In the genomic region with DNA sequence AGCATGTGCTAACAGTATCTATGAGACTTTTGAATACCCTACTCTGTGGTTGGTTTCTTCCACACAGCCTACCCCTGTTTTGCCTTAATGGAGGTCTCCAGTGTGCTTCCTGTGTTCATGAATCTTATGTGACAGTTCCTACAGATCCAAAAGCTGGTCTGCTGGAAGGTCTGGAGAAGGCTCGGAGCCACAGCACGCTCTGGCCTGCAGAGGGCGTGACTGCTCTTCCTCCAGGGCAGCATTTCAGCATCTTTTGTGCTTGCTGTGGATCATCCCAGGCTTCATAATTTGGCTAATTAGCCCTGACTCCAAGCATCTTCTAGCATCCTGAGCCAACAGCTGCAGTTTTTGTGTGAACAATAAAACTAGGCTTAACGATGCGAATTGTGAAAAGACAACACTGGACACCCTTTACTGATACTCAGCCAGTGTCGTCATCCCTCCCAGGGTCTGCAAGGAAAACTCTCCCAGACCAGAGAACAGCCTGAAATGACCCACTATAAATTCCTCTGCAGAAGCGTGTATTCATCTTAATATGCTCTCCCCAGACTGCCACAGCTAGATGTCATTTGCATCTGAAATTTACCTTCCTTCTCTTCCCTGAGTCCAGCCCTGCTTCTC, we compare ENCODE assay signal across 11 mouse cellular contexts. TPM values are rescaled to one million over a fixed set of nuclear protein-coding genes. Genes with fewer than 3 reads are reported as not detected.
DNase-seq lines count a peak whose midpoint lies in the region; ATAC-seq and TF ChIP-seq lines count a peak whose summit lies in the region.
"Had no signal": no experiment of that assay in that cellular context is flagged by ENCODE, and none has a peak within 500 bp of the region (broad histone marks: within the 10 kb centered on the region; RNA-seq: fewer than 3 reads in every experiment).

No protein-coding gene starts in this region.

- no peaks in the 10 kb centered on the region for H3K27me3 ChIP-seq in lung, embryonic 14.5 days (ENCODE audit: insufficient read depth, low read length)
- H3K27me3 ChIP-seq in forebrain, embryonic 16.5 days (replicated peaks; ENCODE audit: control insufficient read depth, insufficient read depth, low read length), result no peaks in the 10 kb centered on the region
- H3K27me3 ChIP-seq: liver, embryonic 15.5 days; Patski had no signal

- no peak for ATAC-seq in lung, embryonic 14.5 days (ENCODE audit: insufficient read depth)
- ATAC-seq in forebrain, embryonic 16.5 days, result peak; percentile 49
- ATAC-seq: Patski had no signal

- H3K4me1 ChIP-seq in lung, embryonic 14.5 days (ENCODE audit: insufficient read depth), result no peaks in the 10 kb centered on the region
- no peaks in the 10 kb centered on the region for H3K4me1 ChIP-seq in lung, adult 2 months (ENCODE audit: control insufficient read depth, insufficient read depth, low read length)
- peaks cover 12% of the 10 kb centered on the region for H3K4me1 ChIP-seq in forebrain, embryonic 16.5 days (replicated peaks; ENCODE audit: control insufficient read depth, insufficient read depth, low read length)
- H3K4me1 ChIP-seq: liver, embryonic 15.5 days had no signal

- no peak overlapping the region for H3K4me2 ChIP-seq in lung, embryonic 14.5 days
- no peak overlapping the region for H3K4me2 ChIP-seq in forebrain, embryonic 16.5 days (ENCODE audit: low read length)
- H3K4me2 ChIP-seq: liver, embryonic 15.5 days had no signal

- TF ChIP-seq CTCF in lung, embryonic 14.5 days (IDR thresholded peaks at IDR 0.05; ENCODE audit: low read depth), result 0 out of 2 replicates have a peak, but pooled peaks have one; percentile 20
- no peak for TF ChIP-seq CTCF in lung, adult 2 months (IDR thresholded peaks at IDR 0.05; ENCODE audit: insufficient read depth, low read length)

- H3K27ac ChIP-seq in lung, embryonic 14.5 days (ENCODE audit: low read depth), result no peak overlapping the region
- H3K27ac ChIP-seq in forebrain, embryonic 16.5 days (ENCODE audit: low read length), result peak overlapping the region; percentile 53
- H3K27ac ChIP-seq: liver, embryonic 15.5 days had no signal

- 68% methylated on average over 7 of the region's 7 CpGs for WGBS in lung, embryonic 14.5 days
- 67% methylated on average over 7 of the region's 7 CpGs for WGBS in lung, adult 2 months
- 22% methylated on average over 7 of the region's 7 CpGs for WGBS in forebrain, embryonic 16.5 days

- no peak overlapping the region for H3K9ac ChIP-seq in lung, embryonic 14.5 days
- 0 out of 2 replicates have a peak overlapping the region, but pooled peaks have one; percentile 9 for H3K9ac ChIP-seq in forebrain, embryonic 16.5 days (replicated peaks; ENCODE audit: low read depth, low read length)
- H3K9ac ChIP-seq: liver, embryonic 15.5 days had no signal

- intact Hi-C loops in left cerebral cortex, postnatal 25 days (cut with DNase I), result no loop called here

- peak; percentile 3 for DNase-seq in lung, embryonic 14.5 days
- DNase-seq in lung, adult 2 months, result no peak
- peak; percentile 38 to 47 for DNase-seq in left cerebral cortex, postnatal 25 days (ENCODE audit: low spot score in 2 of 2)
- peak; percentile 7 to 12 for DNase-seq in right cerebral cortex, postnatal 36 days (ENCODE audit: low spot score in 2 of 2)
- DNase-seq in urinary bladder, adult 2 months (ENCODE audit: low spot score), result no peak
- DNase-seq in spleen, postnatal 36 days (ENCODE audit: low spot score in 2 of 2), result no peak
- no peak for DNase-seq in spleen, adult 18-20 months

- no peaks in the 10 kb centered on the region for H3K36me3 ChIP-seq in lung, embryonic 14.5 days (ENCODE audit: insufficient read depth)
- no peaks in the 10 kb centered on the region for H3K36me3 ChIP-seq in forebrain, embryonic 16.5 days (ENCODE audit: control insufficient read depth, insufficient read depth)
- H3K36me3 ChIP-seq: liver, embryonic 15.5 days had no signal

- no peak overlapping the region for H3K4me3 ChIP-seq in lung, embryonic 14.5 days (ENCODE audit: low read depth, low read length)
- H3K4me3 ChIP-seq in lung, adult 2 months (replicated peaks; ENCODE audit: extremely low read depth, low read depth, low read length), result no peak overlapping the region
- no peak overlapping the region for H3K4me3 ChIP-seq in forebrain, embryonic 16.5 days (replicated peaks; ENCODE audit: low read length)
- H3K4me3 ChIP-seq: liver, embryonic 15.5 days had no signal

- TF ChIP-seq POLR2A in lung, adult 2 months (IDR thresholded peaks at IDR 0.05; ENCODE audit: borderline replicate concordance, extremely low read depth, low read depth, low read length), result no peak

- peaks cover under 1% of the 10 kb centered on the region; the same call in 1 of the 2 replicates for H3K9me3 ChIP-seq in lung, embryonic 14.5 days (ENCODE audit: low read depth, low read length)
- no peaks in the 10 kb centered on the region; the same call in 1 of the 2 replicates for H3K9me3 ChIP-seq in forebrain, embryonic 16.5 days (ENCODE audit: control insufficient read depth, low read length)
- H3K9me3 ChIP-seq: liver, embryonic 15.5 days had no signal

RNA-seq across cellular contexts. Expression of a gene that starts 6.6 kb away (rescaled TPM):
- not detected in 2 replicates for polyA plus RNA-seq in lung, embryonic 14.5 days (2014; fragmentation: Nextera tagmentation; extraction: Ambion mirVana)
- not detected in 2 replicates for polyA plus RNA-seq in lung, adult 2 months (2012; rRNA removed)
- 0.63 TPM in 1 of 2 replicates, not detected in the other for polyA plus RNA-seq in forebrain, embryonic 16.5 days (2015; fragmentation: Nextera tagmentation; extraction: Ambion mirVana)
- not detected for total RNA-seq in left cerebral cortex, postnatal 25 days (2021)
- not detected in 2 replicates for polyA plus RNA-seq in urinary bladder, adult 2 months (2012; rRNA removed)
- total RNA-seq: gastrocnemius, postnatal 4 days had no signal
- polyA plus RNA-seq: liver, embryonic 15.5 days; Patski had no signal

Comparison
In these comparisons a context has a peak if more than half of its experiments do, and no peak if none do; other contexts are left out.
1. DNase-seq: peak in lung, embryonic 14.5 days (single experiment), left cerebral cortex, postnatal 25 days (2 of 2) and right cerebral cortex, postnatal 36 days (2 of 2); none in lung, adult 2 months (single experiment), urinary bladder, adult 2 months (single experiment), spleen, postnatal 36 days (0 of 2) and spleen, adult 18-20 months (0 of 2).